ENCODE assay signal across 18 mouse cellular contexts in genomic region chr6:54924538-54924937, GRCm38 (mm10). TPM values are rescaled to one million over a fixed set of nuclear protein-coding genes. Genes with fewer than 3 reads are reported as not detected.
DNase-seq lines count a peak whose midpoint lies in the region.
"Had no signal": no experiment of that assay in that cellular context is flagged by ENCODE, and none has a peak within 500 bp of the region (broad histone marks: within the 10 kb centered on the region; RNA-seq: fewer than 3 reads in every experiment).

No protein-coding gene starts in this region.

- no peak overlapping the region for H3K4me3 ChIP-seq in heart, embryonic 10.5 days
- H3K4me3 ChIP-seq in limb, embryonic 10.5 days: no peak overlapping the region
- H3K4me3 ChIP-seq: embryonic facial prominence, embryonic 10.5 days; embryonic facial prominence, embryonic 12.5 days; forebrain, embryonic 13.5 days; forebrain, embryonic 15.5 days had no signal

- no peaks in the 10 kb centered on the region for H3K36me3 ChIP-seq in heart, embryonic 10.5 days
- H3K36me3 ChIP-seq in limb, embryonic 10.5 days: no peaks in the 10 kb centered on the region
- H3K36me3 ChIP-seq: embryonic facial prominence, embryonic 10.5 days; embryonic facial prominence, embryonic 12.5 days; forebrain, embryonic 15.5 days had no signal

- H3K27me3 ChIP-seq in heart, embryonic 10.5 days (ENCODE audit: insufficient read depth, poor library complexity, severe bottlenecking): no peaks in the 10 kb centered on the region
- no peaks in the 10 kb centered on the region for H3K27me3 ChIP-seq in limb, embryonic 10.5 days (ENCODE audit: low read depth, poor library complexity, severe bottlenecking)
- H3K27me3 ChIP-seq: embryonic facial prominence, embryonic 12.5 days; forebrain, embryonic 13.5 days; forebrain, embryonic 15.5 days had no signal

- peak; percentile 63 for DNase-seq in heart, embryonic 10.5 days (ENCODE audit: low spot score)
- DNase-seq in heart, adult 9 months (ENCODE audit: low spot score in 2 of 2): no peak
- peak; percentile 10 for DNase-seq in urinary bladder, adult 2 months (ENCODE audit: low spot score)
- DNase-seq in urinary bladder, postnatal 25 days (ENCODE audit: low spot score): no peak
- DNase-seq in limb, embryonic 10.5 days (ENCODE audit: low spot score): peak; percentile 20
- DNase-seq in ovary, adult 18-20 months (ENCODE audit: low spot score): no peak
- DNase-seq: adrenal gland, adult 2 months; adrenal gland, postnatal 10 days; adrenal gland, postnatal 25 days; cerebellum, adult 11-12 months; cerebellum, adult 2 months; cerebellum, adult 9-10 months; cerebellum, postnatal 10 days; cerebellum, postnatal 25 days had no signal

- 90% methylated on average over 16 of the region's 16 CpGs for WGBS in heart, embryonic 10.5 days
- 96% methylated on average over 16 of the region's 16 CpGs for WGBS in limb, embryonic 10.5 days

- H3K9me3 ChIP-seq in heart, embryonic 10.5 days: no peaks in the 10 kb centered on the region
- no peaks in the 10 kb centered on the region for H3K9me3 ChIP-seq in limb, embryonic 10.5 days (replicated peaks)
- H3K9me3 ChIP-seq: embryonic facial prominence, embryonic 10.5 days; embryonic facial prominence, embryonic 12.5 days; forebrain, embryonic 13.5 days; forebrain, embryonic 15.5 days had no signal

- no peak overlapping the region for H3K27ac ChIP-seq in heart, embryonic 10.5 days
- H3K27ac ChIP-seq in limb, embryonic 10.5 days: no peak overlapping the region
- H3K27ac ChIP-seq: embryonic facial prominence, embryonic 10.5 days; embryonic facial prominence, embryonic 12.5 days; forebrain, embryonic 13.5 days; forebrain, embryonic 15.5 days had no signal

- H3K4me1 ChIP-seq in heart, embryonic 10.5 days: no peaks in the 10 kb centered on the region
- no peaks in the 10 kb centered on the region for H3K4me1 ChIP-seq in limb, embryonic 10.5 days
- H3K4me1 ChIP-seq: embryonic facial prominence, embryonic 12.5 days; forebrain, embryonic 13.5 days; forebrain, embryonic 15.5 days had no signal

RNA-seq across cellular contexts. Expression of gene Nod1, which starts 47.9 kb away (rescaled TPM):
- polyA plus RNA-seq in heart, embryonic 10.5 days (2016; fragmentation: Nextera tagmentation; extraction: Ambion mirVana): 3.6 and 3.8 TPM in 2 replicates
- 22.1 and 23.4 TPM in 2 replicates for polyA plus RNA-seq in urinary bladder, adult 2 months (2012; rRNA removed)
- polyA plus RNA-seq in limb, embryonic 10.5 days (2016; fragmentation: Nextera tagmentation; extraction: Ambion mirVana): 1.4 and 1.7 TPM in 2 replicates

Comparison
In these comparisons a context has a peak if more than half of its experiments do, and no peak if none do; other contexts are left out.
1. DNase-seq: peak in heart, embryonic 10.5 days (single experiment), urinary bladder, adult 2 months (single experiment) and limb, embryonic 10.5 days (single experiment); none in heart, adult 9 months (0 of 2), urinary bladder, postnatal 25 days (single experiment) and ovary, adult 18-20 months (single experiment).